Comparison of ENCODE assay signal across 8 mouse cellular contexts in genomic region chr16:87495716-87496447, GRCm38 (mm10). TPM values are rescaled to one million over a fixed set of nuclear protein-coding genes. Genes with fewer than 3 reads are reported as not detected.
A peak's percentile ranks its signal among the peaks of the same experiment; 100 is the strongest.
DNase-seq lines count a peak whose midpoint lies in the region; ATAC-seq and TF ChIP-seq lines count a peak whose summit lies in the region.

TSS of gene Cct8 (minus strand) at chr16:87495873.

- 1% methylated on average over 48 of the region's 48 CpGs for whole genome bisulfite sequencing in forebrain, embryonic 10.5 days
- under 1% methylated on average over 48 of the region's 48 CpGs for WGBS in heart, embryonic 15.5 days
- under 1% methylated on average over 44 of the region's 48 CpGs for WGBS in liver, embryonic 14.5 days (ENCODE audit: insufficient replicate concordance)
- WGBS in neural tube, embryonic 11.5 days = under 1% methylated on average over 47 of the region's 48 CpGs
- WGBS in stomach, postnatal 0 days = under 1% methylated on average over 48 of the region's 48 CpGs

- TF ChIP-seq CTCF in liver, embryonic 14.5 days (IDR thresholded peaks at IDR 0.05; ENCODE audit: low read depth) = no peak
- TF ChIP-seq CTCF in stomach, postnatal 0 days (IDR thresholded peaks at IDR 0.05; ENCODE audit: low read depth) = no peak

- peak within 1 kb of the TSS; percentile 94 for H3K4me3 ChIP-seq in forebrain, embryonic 10.5 days
- peak within 1 kb of the TSS; percentile 74 for H3K4me3 ChIP-seq in heart, embryonic 15.5 days
- H3K4me3 ChIP-seq in liver, embryonic 14.5 days (ENCODE audit: insufficient read depth in 1 of 2, low read depth in 2 of 2, low read length in 2 of 2) = peak within 1 kb of the TSS; percentile 95 to 96
- peak within 1 kb of the TSS; percentile 93 for H3K4me3 ChIP-seq in neural tube, embryonic 11.5 days (ENCODE audit: low read depth, low read length)
- peak within 1 kb of the TSS; percentile 95 for H3K4me3 ChIP-seq in stomach, postnatal 0 days (ENCODE audit: low read depth, low read length)

- peak within 1 kb of the TSS; percentile 87 for H3K9ac ChIP-seq in heart, embryonic 15.5 days
- H3K9ac ChIP-seq in liver, embryonic 14.5 days (replicated peaks) = peak within 1 kb of the TSS; percentile 98
- H3K9ac ChIP-seq in neural tube, embryonic 11.5 days (ENCODE audit: low read length) = peak within 1 kb of the TSS; percentile 94
- H3K9ac ChIP-seq in stomach, postnatal 0 days (ENCODE audit: low read length) = peak within 1 kb of the TSS; percentile 98

- no peaks in the 10 kb centered on the region for H3K9me3 ChIP-seq in forebrain, embryonic 10.5 days
- H3K9me3 ChIP-seq in heart, embryonic 15.5 days (replicated peaks) = no peaks in the 10 kb centered on the region
- H3K9me3 ChIP-seq in liver, embryonic 14.5 days (ENCODE audit: control insufficient read depth, low read length) = no peaks in the 10 kb centered on the region
- H3K9me3 ChIP-seq in neural tube, embryonic 11.5 days (ENCODE audit: control insufficient read depth, low read length) = no peaks in the 10 kb centered on the region
- H3K9me3 ChIP-seq in stomach, postnatal 0 days (ENCODE audit: control insufficient read depth, low read length) = no peaks in the 10 kb centered on the region

- peaks cover 22% of the 10 kb centered on the region for H3K4me1 ChIP-seq in forebrain, embryonic 10.5 days
- peaks cover 16% of the 10 kb centered on the region for H3K4me1 ChIP-seq in heart, embryonic 15.5 days (replicated peaks)
- H3K4me1 ChIP-seq in liver, embryonic 14.5 days (replicated peaks; ENCODE audit: control insufficient read depth in 2 of 2, insufficient read depth in 2 of 2, low read length in 1 of 2) = peaks cover 6 to 26% of the 10 kb centered on the region in 2 experiments
- peaks cover 6% of the 10 kb centered on the region for H3K4me1 ChIP-seq in neural tube, embryonic 11.5 days (ENCODE audit: control insufficient read depth, insufficient read depth, low read length)
- H3K4me1 ChIP-seq in stomach, postnatal 0 days (replicated peaks; ENCODE audit: control insufficient read depth, insufficient read depth) = peaks cover 3% of the 10 kb centered on the region

- peak; percentile 83 for TF ChIP-seq EP300 in liver, embryonic 14.5 days (IDR thresholded peaks at IDR 0.05; ENCODE audit: low read depth)
- peak; percentile 99 for TF ChIP-seq EP300 in stomach, postnatal 0 days (optimal IDR thresholded peaks at IDR 0.05)

- ATAC-seq in heart, embryonic 15.5 days (replicated peaks; ENCODE audit: insufficient number of reproducible peaks, insufficient read depth, low FRiP score, low read depth) = peak; percentile 95
- peak; percentile 93 for ATAC-seq in liver, embryonic 14.5 days (ENCODE audit: insufficient read depth)
- ATAC-seq in neural tube, embryonic 11.5 days (ENCODE audit: insufficient read depth, low FRiP score, low TSS enrichment) = peak; percentile 93
- ATAC-seq in stomach, postnatal 0 days (ENCODE audit: low FRiP score, low TSS enrichment) = peak; percentile 98

- peak; percentile 96 for DNase-seq in CD8-positive naive resting alpha-beta T cell, adult 2 months (ENCODE audit: low read depth in 2 of 2, low spot score in 2 of 2)
- peak; percentile 94 for DNase-seq in c-Kit-positive CD71-negative TER-119-negative erythroid progenitor cells, embryonic 14.5 days (ENCODE audit: low read depth)
- DNase-seq in forebrain, embryonic 10.5 days (ENCODE audit: extremely low spot score, low spot score) = peak; percentile 97
- peak; percentile 98 to 99 for DNase-seq in kidney, postnatal 25 days
- peak; percentile 94 to 97 (median 96) for DNase-seq in liver, embryonic 14.5 days (ENCODE audit: low read depth in 3 of 3, low spot score in 3 of 3)
- DNase-seq in neural tube, embryonic 11.5 days (ENCODE audit: low spot score) = peak; percentile 96
- DNase-seq in stomach, postnatal 0 days (ENCODE audit: low spot score) = peak; percentile 98

- peak within 1 kb of the TSS; percentile 71 for H3K4me2 ChIP-seq in heart, embryonic 15.5 days
- peak within 1 kb of the TSS; percentile 95 for H3K4me2 ChIP-seq in liver, embryonic 14.5 days (ENCODE audit: low read depth)
- peak within 1 kb of the TSS; percentile 81 for H3K4me2 ChIP-seq in neural tube, embryonic 11.5 days (ENCODE audit: low read depth)
- peak within 1 kb of the TSS; percentile 75 for H3K4me2 ChIP-seq in stomach, postnatal 0 days (replicated peaks; ENCODE audit: low read depth)

- no peaks in the 10 kb centered on the region for H3K27me3 ChIP-seq in forebrain, embryonic 10.5 days (ENCODE audit: poor library complexity, severe bottlenecking)
- no peaks in the 10 kb centered on the region for H3K27me3 ChIP-seq in heart, embryonic 15.5 days
- H3K27me3 ChIP-seq in liver, embryonic 14.5 days (ENCODE audit: control insufficient read depth, insufficient read depth, low read length) = no peaks in the 10 kb centered on the region
- no peaks in the 10 kb centered on the region for H3K27me3 ChIP-seq in neural tube, embryonic 11.5 days (ENCODE audit: control insufficient read depth, insufficient read depth, low read length)
- no peaks in the 10 kb centered on the region for H3K27me3 ChIP-seq in stomach, postnatal 0 days (ENCODE audit: control insufficient read depth, insufficient read depth, low read length)

- peaks cover 34% of the 10 kb centered on the region for H3K36me3 ChIP-seq in forebrain, embryonic 10.5 days (replicated peaks)
- H3K36me3 ChIP-seq in heart, embryonic 15.5 days = peaks cover 32% of the 10 kb centered on the region
- H3K36me3 ChIP-seq in liver, embryonic 14.5 days (replicated peaks; ENCODE audit: control insufficient read depth, insufficient read depth, low read depth) = peaks cover 24% of the 10 kb centered on the region
- peaks cover 3% of the 10 kb centered on the region; the same call in 1 of the 2 replicates for H3K36me3 ChIP-seq in neural tube, embryonic 11.5 days (ENCODE audit: control insufficient read depth, insufficient read depth, low read length)
- H3K36me3 ChIP-seq in stomach, postnatal 0 days (ENCODE audit: control insufficient read depth, insufficient read depth, low read length) = peaks cover 9% of the 10 kb centered on the region

- H3K27ac ChIP-seq in forebrain, embryonic 10.5 days = peak within 1 kb of the TSS; percentile 97
- H3K27ac ChIP-seq in heart, embryonic 15.5 days = peak within 1 kb of the TSS; percentile 89
- peak within 1 kb of the TSS; percentile 69 for H3K27ac ChIP-seq in liver, embryonic 14.5 days
- peak within 1 kb of the TSS; percentile 76 for H3K27ac ChIP-seq in neural tube, embryonic 11.5 days (ENCODE audit: low read depth, low read length)
- peak within 1 kb of the TSS; percentile 92 for H3K27ac ChIP-seq in stomach, postnatal 0 days (replicated peaks)

RNA-seq across cellular contexts. Expression of gene Cct8, which starts in this region (rescaled TPM):
- polyA plus RNA-seq in forebrain, embryonic 10.5 days (2016; fragmentation: Nextera tagmentation; extraction: Ambion mirVana) = 692 and 710 TPM in 2 replicates
- polyA plus RNA-seq in heart, embryonic 15.5 days (2015; fragmentation: Nextera tagmentation; extraction: Ambion mirVana) = 282 and 291 TPM in 2 replicates
- polyA plus RNA-seq in liver, embryonic 14.5 days (2012; rRNA removed) = 61.7 and 108 TPM in 2 replicates
- 248 and 259 TPM in 2 replicates for polyA plus RNA-seq in liver, embryonic 14.5 days (2014; fragmentation: Nextera tagmentation; extraction: Ambion mirVana)
- 664 and 680 TPM in 2 replicates for polyA plus RNA-seq in neural tube, embryonic 11.5 days (2014; fragmentation: Nextera tagmentation; extraction: Ambion mirVana)
- 173 and 181 TPM in 2 replicates for polyA plus RNA-seq in stomach, postnatal 0 days (2015; fragmentation: Nextera tagmentation; extraction: Ambion mirVana)

Comparison
In these comparisons a context has a peak if more than half of its experiments do, and no peak if none do; other contexts are left out.
1. Peak in every context shown above with its lines: DNase-seq, ATAC-seq, H3K4me3 ChIP-seq and H3K27ac ChIP-seq.